8 mouse cellular contexts compared by ENCODE assay signal in genomic region chr10:7391108-7391507, GRCm38 (mm10).
DNase-seq lines count a peak whose midpoint lies in the region; ATAC-seq lines count a peak whose summit lies in the region.

No protein-coding gene starts in this region.

- H3K36me3 ChIP-seq in heart, embryonic 12.5 days = no peaks in the 10 kb centered on the region
- H3K36me3 ChIP-seq in embryonic facial prominence, embryonic 12.5 days = no peaks in the 10 kb centered on the region
- H3K36me3 ChIP-seq in hindbrain, embryonic 16.5 days (ENCODE audit: control insufficient read depth, insufficient read depth, low read length) = no peaks in the 10 kb centered on the region
- H3K36me3 ChIP-seq in liver, embryonic 15.5 days (replicated peaks) = no peaks in the 10 kb centered on the region
- H3K36me3 ChIP-seq in splenic B cell, adult 2 months (ENCODE audit: control insufficient read depth, insufficient read depth, low read length, poor library complexity, severe bottlenecking) = no peaks in the 10 kb centered on the region

- ATAC-seq in heart, embryonic 12.5 days (ENCODE audit: insufficient number of reproducible peaks, low FRiP score) = peak; percentile 60
- ATAC-seq in embryonic facial prominence, embryonic 12.5 days (ENCODE audit: insufficient number of reproducible peaks, insufficient read depth, low FRiP score, low TSS enrichment) = no peak; the same call in 1 of the 2 replicates
- peak; percentile 69 for ATAC-seq in hindbrain, embryonic 16.5 days
- no peak for ATAC-seq in liver, embryonic 15.5 days (ENCODE audit: insufficient read depth)

- under 1% methylated on average over 28 of the region's 31 CpGs for WGBS in heart, embryonic 12.5 days
- under 1% methylated on average over 31 of the region's 31 CpGs for WGBS in embryonic facial prominence, embryonic 12.5 days
- WGBS in hindbrain, embryonic 16.5 days = under 1% methylated on average over 30 of the region's 31 CpGs
- under 1% methylated on average over 31 of the region's 31 CpGs for WGBS in liver, embryonic 15.5 days (ENCODE audit: insufficient replicate concordance)

- peak overlapping the region; percentile 54 for H3K4me3 ChIP-seq in heart, embryonic 12.5 days
- peak overlapping the region; percentile 61 for H3K4me3 ChIP-seq in embryonic facial prominence, embryonic 12.5 days
- peak overlapping the region; percentile 64 for H3K4me3 ChIP-seq in hindbrain, embryonic 16.5 days (ENCODE audit: low read length)
- peak overlapping the region; percentile 53 for H3K4me3 ChIP-seq in liver, embryonic 15.5 days (replicated peaks)

- no peaks in the 10 kb centered on the region for H3K9me3 ChIP-seq in heart, embryonic 12.5 days (replicated peaks)
- H3K9me3 ChIP-seq in embryonic facial prominence, embryonic 12.5 days = no peaks in the 10 kb centered on the region
- no peaks in the 10 kb centered on the region for H3K9me3 ChIP-seq in hindbrain, embryonic 16.5 days (ENCODE audit: control insufficient read depth, low read length)
- no peaks in the 10 kb centered on the region for H3K9me3 ChIP-seq in liver, embryonic 15.5 days (replicated peaks)

- H3K4me2 ChIP-seq in heart, embryonic 12.5 days = peak overlapping the region; percentile 100
- peak overlapping the region; percentile 98 for H3K4me2 ChIP-seq in embryonic facial prominence, embryonic 12.5 days (replicated peaks)
- H3K4me2 ChIP-seq in hindbrain, embryonic 16.5 days (ENCODE audit: low read length) = peak overlapping the region; percentile 99
- H3K4me2 ChIP-seq in liver, embryonic 15.5 days = peak overlapping the region; percentile 74

- peaks cover 9% of the 10 kb centered on the region for H3K4me1 ChIP-seq in heart, embryonic 12.5 days (replicated peaks)
- H3K4me1 ChIP-seq in embryonic facial prominence, embryonic 12.5 days = peaks cover 6% of the 10 kb centered on the region; the same call in 1 of the 2 replicates
- H3K4me1 ChIP-seq in hindbrain, embryonic 16.5 days (ENCODE audit: control insufficient read depth, insufficient read depth, low read depth, low read length) = peaks cover 20% of the 10 kb centered on the region
- H3K4me1 ChIP-seq in liver, embryonic 15.5 days (replicated peaks) = peaks cover 2% of the 10 kb centered on the region; the same call in 1 of the 2 replicates

- no peak for DNase-seq in heart, adult 18-20 months
- DNase-seq in Muller cell, postnatal 12 days (ENCODE audit: inconsistent ontology term) = peak; percentile 49
- DNase-seq in splenic B cell, adult 2 months (ENCODE audit: low read depth, low spot score) = peak; percentile 19
- DNase-seq in layer of hippocampus, postnatal 36 days = no peak

- peaks cover 20% of the 10 kb centered on the region for H3K27me3 ChIP-seq in heart, embryonic 12.5 days (replicated peaks)
- H3K27me3 ChIP-seq in embryonic facial prominence, embryonic 12.5 days = peaks cover 39% of the 10 kb centered on the region
- H3K27me3 ChIP-seq in hindbrain, embryonic 16.5 days (replicated peaks; ENCODE audit: control insufficient read depth, insufficient read depth, low read length) = peaks cover 21% of the 10 kb centered on the region
- H3K27me3 ChIP-seq in liver, embryonic 15.5 days = peaks cover 48% of the 10 kb centered on the region
- peaks cover 4% of the 10 kb centered on the region; the same call in 1 of the 2 replicates for H3K27me3 ChIP-seq in splenic B cell, adult 2 months (ENCODE audit: control insufficient read depth, insufficient read depth, low read length, poor library complexity, severe bottlenecking)

- H3K9ac ChIP-seq in heart, embryonic 12.5 days = peak overlapping the region; percentile 76
- H3K9ac ChIP-seq in embryonic facial prominence, embryonic 12.5 days = peak overlapping the region; percentile 29; the same call in 1 of the 2 replicates
- peak overlapping the region; percentile 64 for H3K9ac ChIP-seq in hindbrain, embryonic 16.5 days (ENCODE audit: low read depth, low read length)
- H3K9ac ChIP-seq in liver, embryonic 15.5 days = no peak overlapping the region

- H3K27ac ChIP-seq in heart, embryonic 12.5 days (ENCODE audit: poor library complexity, severe bottlenecking) = no peak overlapping the region
- no peak overlapping the region for H3K27ac ChIP-seq in embryonic facial prominence, embryonic 12.5 days
- H3K27ac ChIP-seq in hindbrain, embryonic 16.5 days (ENCODE audit: low read depth, low read length) = no peak overlapping the region
- no peak overlapping the region for H3K27ac ChIP-seq in liver, embryonic 15.5 days (replicated peaks)

Comparison
In these comparisons a context has a peak if more than half of its experiments do, and no peak if none do; other contexts are left out.
1. ATAC-seq: peak in heart, embryonic 12.5 days (single experiment) and hindbrain, embryonic 16.5 days (single experiment); none in embryonic facial prominence, embryonic 12.5 days (single experiment) and liver, embryonic 15.5 days (single experiment).
2. DNase-seq: peak in Muller cell, postnatal 12 days (single experiment) and splenic B cell, adult 2 months (single experiment); none in heart, adult 18-20 months (0 of 2) and layer of hippocampus, postnatal 36 days (0 of 2).
3. Peak in every context shown above with its lines, with median percentiles within 50 percentile points of each other: H3K4me2 ChIP-seq and H3K4me3 ChIP-seq.